Mouse (Mus musculus) MEL (cell line): ENCODE measurements around the gene Snx17. TPM values are rescaled to one million over a fixed set of nuclear protein-coding genes. Genes with fewer than 3 reads are reported as not detected.

ENCODE experiments used
- DNase-seq: peaks from one replicate; pipeline ENCODE4 v3.0.0; 2011; ENCODE audit warnings: low read depth, low spot score
- H3K27ac ChIP-seq: 2 replicates; pipeline ENCODE4 v1.5.1; 2012; ENCODE audit warnings: low read depth, mild to moderate bottlenecking, control low read depth, low read length, moderate library complexity; ENCODE audit not compliant: control insufficient read depth
- H3K27me3 ChIP-seq, 2 experiments: fragments of 150-350 bp in 1 of 2; sonication (generic) in 1 of 2; 2 replicates each; pipeline ENCODE4 v1.6.1; 2012; ENCODE audit warnings: low read length in 2 of 2, mild to moderate bottlenecking in 2 of 2, improper control_type of control experiment in 1 of 2, moderate library complexity in 1 of 2; ENCODE audit not compliant: insufficient read depth in 2 of 2, control insufficient read depth in 1 of 2
- H3K36me3 ChIP-seq, 2 experiments: 2 replicates each; pipeline ENCODE4 v1.6.1; 2012 to 2014; ENCODE audit warnings: low read length in 2 of 2, improper control_type of control experiment in 1 of 2, inconsistent platforms in 1 of 2, mild to moderate bottlenecking in 1 of 2; ENCODE audit not compliant: insufficient read depth in 2 of 2, control insufficient read depth in 1 of 2
- H3K4me1 ChIP-seq, 2 experiments: fragments of 150-350 bp in 1 of 2; sonication (generic) in 1 of 2; 2 replicates each; pipeline ENCODE4 v1.6.1; 2012; ENCODE audit warnings: low read length in 2 of 2, improper control_type of control experiment in 1 of 2, mild to moderate bottlenecking in 1 of 2; ENCODE audit not compliant: insufficient read depth in 2 of 2, control insufficient read depth in 1 of 2
- H3K4me3 ChIP-seq, 2 experiments: fragments of 150-350 bp in 1 of 2; sonication (generic) in 1 of 2; 2 replicates each; pipeline ENCODE4 v1.5.1; 2012; ENCODE audit warnings: low read depth in 2 of 2, low read length in 2 of 2, mild to moderate bottlenecking in 2 of 2, moderate library complexity in 2 of 2, control low read depth in 1 of 2, improper control_type of control experiment in 1 of 2; ENCODE audit not compliant: control insufficient read depth in 1 of 2, insufficient read depth in 1 of 2
- H3K79me2 ChIP-seq: 2 replicates; pipeline ENCODE4 v1.6.1; 2012; ENCODE audit warnings: mild to moderate bottlenecking, low read length, moderate library complexity; ENCODE audit not compliant: control insufficient read depth, poor library complexity, insufficient read depth
- H3K9ac ChIP-seq: 2 replicates; pipeline ENCODE4 v1.6.1; 2012; ENCODE audit warnings: low read depth, mild to moderate bottlenecking, control low read depth, low read length, moderate library complexity; ENCODE audit not compliant: control insufficient read depth, poor library complexity, severe bottlenecking
- H3K9me3 ChIP-seq: fragments of 150-350 bp; sonication (generic); replicated peaks from 2 replicates; pipeline ENCODE4 v1.6.1; 2012; ENCODE audit warnings: mild to moderate bottlenecking, low read length, improper control_type of control experiment, moderate library complexity; ENCODE audit not compliant: insufficient read depth
- BHLHE40 ChIP-seq: IDR thresholded peaks from 2 replicates; pipeline ENCODE4 v1.6.1; 2012; ENCODE audit warnings: low read depth, mild to moderate bottlenecking, inconsistent platforms, low read length, improper control_type of control experiment, borderline replicate concordance
- CHD1 ChIP-seq: IDR thresholded peaks from 2 replicates; pipeline ENCODE4 v1.6.1; 2012; ENCODE audit warnings: low read depth, mild to moderate bottlenecking, inconsistent platforms, low read length, improper control_type of control experiment
- CHD2 ChIP-seq: IDR thresholded peaks from 2 replicates; pipeline ENCODE4 v1.6.1; 2011; ENCODE audit warnings: low read length, improper control_type of control experiment
- CTCF ChIP-seq, 3 experiments: IDR thresholded peaks in 2 of 3; conservative IDR thresholded peaks in 1 of 3; 2 replicates each; pipeline ENCODE4 v1.5.1; 2011 to 2012; ENCODE audit warnings: low read length in 3 of 3, low read depth in 2 of 3, mild to moderate bottlenecking in 2 of 3, improper control_type of control experiment in 1 of 3, inconsistent platforms in 1 of 3, mixed read lengths in 1 of 3, moderate library complexity in 1 of 3; ENCODE audit not compliant: control insufficient read depth in 1 of 3, insufficient read depth in 1 of 3, poor library complexity in 1 of 3, severe bottlenecking in 1 of 3
- E2F4 ChIP-seq: IDR thresholded peaks from 2 replicates; pipeline ENCODE4 v1.6.1; 2011; ENCODE audit warnings: low read depth, low read length, improper control_type of control experiment, borderline replicate concordance
- ELF1 ChIP-seq: IDR thresholded peaks from 2 replicates; pipeline ENCODE4 v1.6.1; 2014; ENCODE audit warnings: low read depth, mild to moderate bottlenecking, inconsistent platforms, low read length, improper control_type of control experiment, moderate library complexity
- EP300 ChIP-seq, 2 experiments: IDR thresholded peaks; 2 replicates each; pipeline ENCODE4 v1.6.1; 2011; ENCODE audit warnings: improper control_type of control experiment in 2 of 2, low read length in 2 of 2, low read depth in 1 of 2, mild to moderate bottlenecking in 1 of 2
- ETS1 ChIP-seq: IDR thresholded peaks from 2 replicates; pipeline ENCODE4 v1.6.1; 2012; ENCODE audit warnings: low read depth, mild to moderate bottlenecking, inconsistent platforms, low read length, improper control_type of control experiment, moderate library complexity
- GABPA ChIP-seq: IDR thresholded peaks from 2 replicates; pipeline ENCODE4 v1.6.1; 2012; ENCODE audit warnings: low read depth, mild to moderate bottlenecking, inconsistent platforms, low read length, improper control_type of control experiment, moderate library complexity
- GATA1 ChIP-seq: IDR thresholded peaks from 2 replicates; pipeline ENCODE4 v1.6.1; 2011; ENCODE audit warnings: low read depth, low read length, improper control_type of control experiment
- HCFC1 ChIP-seq: IDR thresholded peaks from 2 replicates; pipeline ENCODE4 v1.6.1; 2012; ENCODE audit warnings: low read depth, mild to moderate bottlenecking, inconsistent platforms, low read length, improper control_type of control experiment, moderate library complexity
- JUND ChIP-seq: IDR thresholded peaks from 2 replicates; pipeline ENCODE4 v1.6.1; 2011; ENCODE audit warnings: low read depth, mild to moderate bottlenecking, improper control_type of control experiment, low read length
- KAT2A ChIP-seq: conservative IDR thresholded peaks from 2 replicates; pipeline ENCODE4 v1.6.1; 2012; ENCODE audit warnings: low read depth, low read length, improper control_type of control experiment, inconsistent platforms
- MAFK ChIP-seq: IDR thresholded peaks from 2 replicates; pipeline ENCODE4 v1.6.1; 2011; ENCODE audit warnings: low read depth, mild to moderate bottlenecking, low read length, improper control_type of control experiment, borderline replicate concordance
- MAX ChIP-seq: IDR thresholded peaks from 2 replicates; pipeline ENCODE4 v1.6.1; 2011; ENCODE audit warnings: low read length, improper control_type of control experiment
- MAZ ChIP-seq: IDR thresholded peaks from 2 replicates; pipeline ENCODE4 v1.6.1; 2012; ENCODE audit warnings: low read depth, mild to moderate bottlenecking, inconsistent platforms, low read length, improper control_type of control experiment
- MEF2A ChIP-seq: IDR thresholded peaks from 2 replicates; pipeline ENCODE4 v1.6.1; 2014; ENCODE audit warnings: low read depth, mild to moderate bottlenecking, inconsistent platforms, low read length, improper control_type of control experiment; ENCODE audit not compliant: poor library complexity, insufficient replicate concordance, severe bottlenecking; ENCODE audit errors: extremely low read depth
- MXI1 ChIP-seq: IDR thresholded peaks from 2 replicates; pipeline ENCODE4 v1.6.1; 2011; ENCODE audit warnings: mild to moderate bottlenecking, low read depth, low read length, improper control_type of control experiment
- MYC ChIP-seq: IDR thresholded peaks from 2 replicates; pipeline ENCODE4 v1.6.1; 2011; ENCODE audit warnings: low read depth, mild to moderate bottlenecking, low read length, improper control_type of control experiment, moderate library complexity
- NELFE ChIP-seq: IDR thresholded peaks from 2 replicates; pipeline ENCODE4 v1.6.1; 2011; ENCODE audit warnings: low read depth, low read length, improper control_type of control experiment
- NRF1 ChIP-seq: IDR thresholded peaks from 2 replicates; pipeline ENCODE4 v1.6.1; 2014; ENCODE audit warnings: low read depth, mild to moderate bottlenecking, inconsistent platforms, low read length, improper control_type of control experiment, moderate library complexity; ENCODE audit not compliant: poor library complexity, insufficient read depth, severe bottlenecking
- POLR2A ChIP-seq, 2 experiments: IDR thresholded peaks; 2 replicates each; pipeline ENCODE4 v1.6.1; 2011 to 2012; ENCODE audit warnings: low read length in 2 of 2, mild to moderate bottlenecking in 2 of 2, control low read depth in 1 of 2, improper control_type of control experiment in 1 of 2, low read depth in 1 of 2, moderate library complexity in 1 of 2; ENCODE audit not compliant: control insufficient read depth in 1 of 2, insufficient read depth in 1 of 2, poor library complexity in 1 of 2
- POLR2AphosphoS2 ChIP-seq: IDR thresholded peaks from 2 replicates; pipeline ENCODE4 v1.6.1; 2011; ENCODE audit warnings: low read length, improper control_type of control experiment
- POLR2AphosphoS5 ChIP-seq: IDR thresholded peaks from 2 replicates; pipeline ENCODE4 v1.6.1; 2012; ENCODE audit warnings: low read depth, borderline replicate concordance, mild to moderate bottlenecking, inconsistent platforms, low read length, moderate library complexity, mixed read lengths
- RAD21 ChIP-seq: IDR thresholded peaks from 2 replicates; pipeline ENCODE4 v1.6.1; 2011; ENCODE audit warnings: mild to moderate bottlenecking, low read depth, low read length, improper control_type of control experiment
- RCOR1 ChIP-seq: IDR thresholded peaks from 2 replicates; pipeline ENCODE4 v1.6.1; 2012; ENCODE audit warnings: low read depth, mild to moderate bottlenecking, inconsistent platforms, low read length, improper control_type of control experiment
- SIN3A ChIP-seq: IDR thresholded peaks from 2 replicates; pipeline ENCODE4 v1.6.1; 2012; ENCODE audit warnings: low read length, improper control_type of control experiment, inconsistent platforms
- SMC3 ChIP-seq: IDR thresholded peaks from 2 replicates; pipeline ENCODE4 v1.6.1; 2011; ENCODE audit warnings: low read depth, low read length, improper control_type of control experiment
- TAL1 ChIP-seq: IDR thresholded peaks from 2 replicates; pipeline ENCODE4 v1.6.1; 2012; ENCODE audit warnings: mild to moderate bottlenecking, inconsistent platforms, low read length, moderate library complexity, mixed read lengths
- TBP ChIP-seq: IDR thresholded peaks from 2 replicates; pipeline ENCODE4 v1.8.0; 2011; ENCODE audit warnings: low read depth, low read length, improper control_type of control experiment
- TCF12 ChIP-seq: IDR thresholded peaks from 2 replicates; pipeline ENCODE4 v1.6.1; 2014; ENCODE audit warnings: low read depth, mild to moderate bottlenecking, inconsistent platforms, low read length, improper control_type of control experiment, moderate library complexity
- UBTF ChIP-seq: IDR thresholded peaks from 2 replicates; pipeline ENCODE4 v1.6.1; 2012; ENCODE audit warnings: low read depth, mild to moderate bottlenecking, inconsistent platforms, low read length, improper control_type of control experiment, moderate library complexity, borderline replicate concordance; ENCODE audit not compliant: insufficient read depth
- USF2 ChIP-seq, 2 experiments: IDR thresholded peaks; 2 replicates each; pipeline ENCODE4 v1.6.1; 2011 to 2012; ENCODE audit warnings: improper control_type of control experiment in 2 of 2, low read length in 2 of 2, borderline replicate concordance in 1 of 2, inconsistent platforms in 1 of 2, low read depth in 1 of 2, mild to moderate bottlenecking in 1 of 2; ENCODE audit not compliant: insufficient read depth in 1 of 2
- ZC3H11A ChIP-seq: IDR thresholded peaks from 2 replicates; pipeline ENCODE4 v1.6.1; 2012; ENCODE audit warnings: low read depth, mild to moderate bottlenecking, inconsistent platforms, low read length, improper control_type of control experiment
- ZKSCAN1 ChIP-seq: IDR thresholded peaks from 2 replicates; pipeline ENCODE4 v1.6.1; 2012; ENCODE audit warnings: low read depth, mild to moderate bottlenecking, inconsistent platforms, low read length, improper control_type of control experiment, moderate library complexity
- ZMIZ1 ChIP-seq: IDR thresholded peaks from 2 replicates; pipeline ENCODE4 v1.6.1; 2012; ENCODE audit warnings: low read depth, mild to moderate bottlenecking, inconsistent platforms, low read length, improper control_type of control experiment, moderate library complexity
- ZNF384 ChIP-seq: IDR thresholded peaks from 2 replicates; pipeline ENCODE4 v1.6.1; 2012; ENCODE audit warnings: low read depth, mild to moderate bottlenecking, inconsistent platforms, low read length, improper control_type of control experiment
- polyA plus RNA-seq, 2 experiments: library from polyadenylated mRNA; stranded (reverse) in 1 of 2; unstranded in 1 of 2; fragments of >175 nt in 1 of 2; fragments of >200 nt in 1 of 2; gene quantifications; 2 replicates each; pipeline versions ENCODE4 v1.2.1 to v1.2.4; 2012; ENCODE audit warnings: low replicate concordance in 2 of 2, low read depth in 1 of 2; ENCODE audit not compliant: insufficient read length in 2 of 2, insufficient read depth in 1 of 2, missing spikeins in 1 of 2
- total RNA-seq: library from RNA; depleted of rRNA; stranded (reverse); fragments of 300-350 nt; gene quantifications from 2 replicates; pipeline ENCODE4 v1.2.3, GENCODE M21; 2012

Snx17 gene
- total and polyA plus RNA-seq, 3 experiments = 85.1 to 85.6 TPM; not detected in 1

GRCm38 (mm10) chr5:31219911-31220447, 27.0 kb downstream of the Snx17 start:
- Histone ChIP-seq H3K9ac (peak overlapping the region; percentile 95), H3K4me1 (peaks cover 13 to 15% of the 10 kb centered on the region in 2 experiments), H3K27me3 (no peaks in the 10 kb centered on the region), H3K36me3 (peaks cover 17 to 38% of the 10 kb centered on the region in 2 experiments), H3K9me3 (no peaks in the 10 kb centered on the region), H3K27ac (peak overlapping the region; percentile 84), H3K79me2 (peaks cover 52% of the 10 kb centered on the region), H3K4me3 (peak overlapping the region; percentile 74)
- peak; percentile 82 for DNase-seq
- no peak for TF ChIP-seq ZC3H11A
- no peak for TF ChIP-seq MAZ
- TF ChIP-seq MXI1 = no peak; the same call in 1 of the 2 replicates
- no peak for TF ChIP-seq SIN3A
- TF ChIP-seq KAT2A = no peak
- TF ChIP-seq EP300 (IDR thresholded peaks at IDR 0.05; ENCODE audit: low read depth in 1 of 2, low read length in 2 of 2) = no peak
- TF ChIP-seq GABPA = 0 out of 2 replicates have a peak, but pooled peaks have one; percentile 30
- no peak for TF ChIP-seq GATA1
- TF ChIP-seq ZMIZ1 = no peak
- peak; percentile 49; the same call in 1 of the 2 replicates for TF ChIP-seq TBP
- TF ChIP-seq MEF2A = no peak
- peak; percentile 82; the same call in 1 of the 2 replicates for TF ChIP-seq UBTF
- no peak for TF ChIP-seq JUND
- no peak for TF ChIP-seq RAD21
- TF ChIP-seq ETS1 = no peak
- TF ChIP-seq BHLHE40 = no peak
- TF ChIP-seq TCF12 = no peak
- no peak for TF ChIP-seq ELF1
- TF ChIP-seq CHD1 = no peak
- TF ChIP-seq HCFC1 = no peak
- no peak for TF ChIP-seq NRF1
- no peak for TF ChIP-seq POLR2AphosphoS2
- TF ChIP-seq SMC3 = no peak
- TF ChIP-seq E2F4 = no peak
- TF ChIP-seq POLR2A (IDR thresholded peaks at IDR 0.05; ENCODE audit: control insufficient read depth in 1 of 2, insufficient read depth in 1 of 2, low read depth in 1 of 2, low read length in 2 of 2, poor library complexity in 1 of 2) = peak in 1 of 2 experiments; percentile 41; a peak in 2 of 4 replicates
- no peak for TF ChIP-seq TAL1
- TF ChIP-seq POLR2AphosphoS5 = no peak
- TF ChIP-seq MYC = no peak
- no peak for TF ChIP-seq USF2 (IDR thresholded peaks at IDR 0.05; ENCODE audit: borderline replicate concordance in 1 of 2, insufficient read depth in 1 of 2, low read depth in 1 of 2, low read length in 2 of 2)
- TF ChIP-seq ZNF384 = no peak
- no peak for TF ChIP-seq ZKSCAN1
- TF ChIP-seq MAX = no peak
- TF ChIP-seq CHD2 = no peak
- TF ChIP-seq NELFE = no peak
- TF ChIP-seq MAFK = no peak
- TF ChIP-seq CTCF (IDR thresholded peaks at IDR 0.05 in 2 of 3, conservative IDR thresholded peaks at IDR 0.05 in 1 of 3; ENCODE audit: control insufficient read depth in 1 of 3, insufficient read depth in 1 of 3, low read depth in 2 of 3, low read length in 3 of 3, poor library complexity in 1 of 3, severe bottlenecking in 1 of 3) = 0 out of 6 replicates have a peak, but pooled peaks of 1 of the 3 experiments have one; percentile 0
- no peak for TF ChIP-seq RCOR1
